Mouse (Mus musculus): Measurements from ENCODE around the gene Zmym3. TPM values are rescaled to one million over a fixed set of nuclear protein-coding genes. Genes with fewer than 3 reads are reported as not detected.

Zmym3 gene
- 100 to 1,000 TPM; 134 to 167 TPM for total RNA-seq (2021)

DNA sequence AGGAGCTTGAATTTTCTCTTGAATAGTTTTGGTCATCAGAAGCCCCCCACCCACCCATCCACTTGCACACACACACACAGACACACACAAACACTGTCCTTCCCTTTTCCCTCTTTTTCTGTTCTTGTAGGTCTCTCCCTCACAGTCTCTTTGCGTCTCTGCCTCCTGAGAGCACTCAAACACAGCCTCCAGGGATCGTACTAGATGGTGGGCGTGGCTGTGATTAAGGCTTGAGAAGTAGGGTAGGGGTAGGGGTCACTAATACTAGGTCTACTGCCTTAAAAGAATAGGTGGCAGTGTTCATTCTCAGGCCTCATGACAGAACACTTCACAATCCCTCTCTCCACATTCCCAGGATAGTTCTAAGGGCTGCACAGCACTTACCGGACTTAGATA, at the start of gene Zmym3:
Gene Zmym3 (minus strand): TSS at position 150 of the 396 bp plus-strand sequence.
- no peak for DNase-seq (ENCODE audit: extremely low spot score in 1 of 2, low spot score in 1 of 2)

DNA sequence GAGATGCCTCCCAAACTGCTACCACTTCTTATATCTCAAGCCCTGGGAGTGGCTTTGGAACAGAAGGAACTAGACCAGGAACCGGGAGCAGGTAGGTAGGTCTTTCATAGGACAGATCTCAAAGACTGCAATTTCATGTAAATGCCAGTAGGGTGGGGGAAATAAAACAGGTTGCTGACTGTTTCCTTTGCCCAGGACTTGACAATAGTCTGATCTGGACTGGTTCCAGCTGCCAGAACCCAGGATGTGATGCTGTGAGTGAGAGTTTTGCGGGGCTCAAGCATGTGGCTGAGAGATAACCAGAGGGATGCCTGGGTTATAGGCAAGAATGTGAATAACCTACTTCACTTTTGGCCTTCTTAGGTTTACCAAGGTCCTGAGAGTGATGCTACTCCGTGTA, 30.9 kb upstream of the Zmym3 start:
- no peak for DNase-seq (ENCODE audit: extremely low spot score in 1 of 2, low spot score in 1 of 2)

DNA sequence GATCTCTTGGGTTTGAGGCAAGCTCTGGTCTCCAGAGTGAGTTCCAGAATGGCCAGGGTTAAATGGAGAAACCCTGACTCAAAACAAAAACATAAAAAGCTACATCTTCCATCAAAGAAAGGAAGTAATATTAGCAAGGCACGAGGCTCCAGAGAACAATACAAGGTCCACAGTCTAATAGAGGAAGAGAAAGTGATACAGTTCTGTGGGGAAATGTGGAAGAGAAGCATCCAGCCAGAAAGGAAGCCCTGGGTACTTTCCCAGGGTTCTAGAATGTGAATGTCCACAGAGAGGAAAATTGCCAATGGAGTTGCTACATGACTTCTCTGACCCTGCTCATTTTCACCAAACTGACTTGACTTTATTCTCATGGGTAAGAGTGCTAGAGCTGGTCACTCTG, 30.5 kb upstream of the Zmym3 start:
- no peak for DNase-seq (ENCODE audit: extremely low spot score in 1 of 2, low spot score in 1 of 2)

DNA sequence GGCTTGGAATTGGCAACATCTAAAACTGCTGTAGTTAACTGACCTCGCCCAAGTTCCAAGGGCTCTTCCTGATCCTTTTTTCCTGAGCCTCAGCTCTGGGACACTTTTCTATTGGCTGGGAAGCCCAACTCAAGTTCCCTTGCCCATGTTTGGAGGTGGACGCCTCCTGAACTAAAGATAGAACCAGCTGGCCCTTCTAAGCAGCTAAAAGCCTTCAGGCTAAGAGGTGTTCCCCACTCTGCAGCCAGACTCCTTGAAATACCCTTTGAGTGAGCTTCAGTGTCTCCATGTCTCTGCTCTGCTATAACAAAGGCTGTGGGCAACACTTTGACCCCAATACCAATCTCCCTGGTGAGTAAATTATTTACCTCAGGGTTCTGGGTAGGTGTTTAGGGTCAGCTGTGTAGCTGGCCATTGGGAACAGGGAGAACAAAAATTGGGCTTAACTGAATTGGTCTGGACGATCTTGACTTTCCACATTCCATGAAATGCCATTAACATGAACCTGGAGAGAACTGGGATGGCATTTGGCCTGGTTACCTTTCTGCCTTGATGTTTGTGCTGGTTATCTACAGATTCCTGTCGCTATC, 28.3 kb upstream of the Zmym3 start, which contains the start of gene Itgb1bp2:
Gene Itgb1bp2 (plus strand): TSS at position 203 of the 590 bp plus-strand sequence.
- DNase-seq (ENCODE audit: extremely low spot score in 1 of 2, low spot score in 1 of 2): no peak

DNA sequence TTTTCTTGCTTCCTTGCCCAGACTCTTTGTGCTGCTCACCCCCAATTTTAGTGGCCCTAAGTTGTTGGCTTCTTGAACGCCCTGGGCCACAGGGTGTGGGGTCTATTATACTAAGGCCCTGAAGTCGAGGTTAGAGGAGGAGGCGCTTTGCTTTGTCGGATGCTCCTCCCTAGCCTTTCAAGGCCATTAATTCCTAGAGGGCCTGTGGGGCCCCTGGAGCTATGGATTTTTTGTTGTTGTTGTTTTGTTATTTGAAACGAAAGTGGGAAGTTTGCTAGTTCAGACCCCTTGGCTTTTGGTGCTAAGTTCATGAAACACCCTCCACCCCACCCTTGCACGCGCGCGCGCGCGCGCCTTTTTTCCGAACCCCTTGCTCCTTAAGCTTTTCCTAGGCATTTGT, 9.3 kb upstream of the Zmym3 start:
- DNase-seq (ENCODE audit: extremely low spot score in 1 of 2, low spot score in 1 of 2): no peak

DNA sequence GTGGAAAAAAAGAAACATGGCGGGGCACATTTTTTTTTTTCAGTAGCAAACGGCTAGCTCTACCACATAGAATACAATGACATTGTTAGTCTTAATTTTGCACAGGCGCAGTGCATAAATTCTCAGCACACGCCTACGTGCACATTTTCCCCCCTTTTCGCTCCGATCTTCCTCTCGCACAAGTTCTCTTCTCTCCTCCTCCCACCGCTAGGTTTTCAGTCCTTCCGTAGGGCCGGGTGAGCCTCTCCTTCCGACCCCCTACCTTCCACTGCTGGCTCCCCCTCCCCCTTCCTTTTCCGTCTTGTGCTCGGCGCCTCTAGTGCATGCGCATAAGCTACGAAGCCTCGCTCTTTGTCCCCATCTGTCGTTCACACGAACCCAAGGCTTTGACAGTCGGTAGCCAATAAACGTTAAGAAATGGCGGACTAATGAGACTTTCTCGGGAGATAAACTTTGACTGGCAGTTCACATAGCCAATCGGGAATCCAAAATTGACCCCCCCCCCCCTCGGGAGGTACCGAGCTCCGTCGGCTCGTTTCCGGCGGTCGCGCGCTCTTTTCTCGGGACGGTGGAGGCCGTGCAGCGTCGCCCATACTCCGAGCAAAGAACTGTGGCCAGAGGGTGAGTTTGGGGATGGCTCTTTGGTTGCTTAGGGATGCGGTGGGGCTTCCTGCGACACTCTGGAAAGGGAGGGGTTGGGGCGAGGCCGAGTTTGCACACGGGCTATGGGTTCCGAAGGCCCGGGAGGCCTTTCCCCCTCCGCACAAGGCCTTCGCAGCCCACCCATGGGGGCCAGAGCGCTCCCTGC, 8.7 kb upstream of the Zmym3 start, which contains the start of gene Nono:
Gene Nono (plus strand): TSS at position 177 of the 808 bp plus-strand sequence.
- peak; percentile 58 to 61 for DNase-seq (ENCODE audit: extremely low spot score in 1 of 2, low spot score in 1 of 2)

DNA sequence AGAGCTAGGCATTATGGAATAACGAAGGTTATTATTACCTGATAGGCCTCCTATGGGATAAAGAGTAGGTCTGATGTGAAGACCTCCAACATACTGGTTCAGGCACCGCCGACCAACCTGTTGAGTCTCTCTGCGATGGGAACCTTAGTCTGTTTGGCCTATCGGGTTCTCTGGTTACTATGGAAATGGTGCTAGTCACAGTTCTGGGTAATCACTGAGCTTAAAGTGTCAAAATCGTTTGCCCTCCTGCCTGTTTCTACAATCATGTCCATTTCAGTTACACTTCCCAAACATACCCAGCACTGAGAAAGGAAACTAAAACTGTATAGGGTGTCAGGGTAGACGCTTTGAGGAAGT, 8.1 kb upstream of the Zmym3 start:
- DNase-seq (ENCODE audit: extremely low spot score in 1 of 2, low spot score in 1 of 2): no peak

DNA sequence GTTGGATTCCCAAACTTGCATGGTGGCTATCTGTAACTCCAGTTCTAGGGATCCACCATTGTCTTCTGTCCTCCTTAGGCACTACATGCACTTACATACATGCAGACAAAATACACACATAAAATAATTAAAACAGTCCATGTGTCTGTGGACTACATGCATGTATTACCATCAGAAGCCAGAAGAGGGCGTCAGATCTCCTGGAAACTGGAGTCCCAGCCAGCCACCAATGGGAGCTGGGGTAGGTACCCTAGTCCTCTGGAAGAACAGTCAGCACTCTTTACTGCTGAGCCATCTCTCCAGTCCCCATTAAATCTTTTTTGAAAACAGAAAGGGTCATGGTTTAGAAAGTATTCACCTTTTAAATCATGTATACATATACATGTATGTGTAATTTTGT, 7.1 kb upstream of the Zmym3 start:
- DNase-seq (ENCODE audit: extremely low spot score in 1 of 2, low spot score in 1 of 2): no peak

DNA sequence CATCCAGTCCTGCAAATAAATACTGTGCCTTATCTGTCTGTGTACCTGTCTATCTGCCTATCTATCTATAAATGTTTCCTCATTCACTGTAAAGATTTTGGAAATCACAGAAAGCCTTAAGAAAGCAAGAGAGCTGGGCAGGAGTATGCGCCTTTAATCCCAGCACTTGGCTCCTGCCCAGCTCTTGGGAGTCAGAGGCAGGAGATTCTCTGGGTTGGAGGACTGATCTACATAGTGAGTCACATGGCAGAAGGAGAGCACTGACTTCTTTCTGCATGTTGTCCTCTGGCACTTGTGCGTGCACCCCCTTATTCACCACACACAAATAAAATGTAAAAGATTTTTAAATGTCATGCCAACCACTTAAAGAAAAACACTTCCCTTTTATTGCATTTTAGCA, 2.8 kb upstream of the Zmym3 start:
- DNase-seq (ENCODE audit: extremely low spot score in 1 of 2, low spot score in 1 of 2): no peak

DNA sequence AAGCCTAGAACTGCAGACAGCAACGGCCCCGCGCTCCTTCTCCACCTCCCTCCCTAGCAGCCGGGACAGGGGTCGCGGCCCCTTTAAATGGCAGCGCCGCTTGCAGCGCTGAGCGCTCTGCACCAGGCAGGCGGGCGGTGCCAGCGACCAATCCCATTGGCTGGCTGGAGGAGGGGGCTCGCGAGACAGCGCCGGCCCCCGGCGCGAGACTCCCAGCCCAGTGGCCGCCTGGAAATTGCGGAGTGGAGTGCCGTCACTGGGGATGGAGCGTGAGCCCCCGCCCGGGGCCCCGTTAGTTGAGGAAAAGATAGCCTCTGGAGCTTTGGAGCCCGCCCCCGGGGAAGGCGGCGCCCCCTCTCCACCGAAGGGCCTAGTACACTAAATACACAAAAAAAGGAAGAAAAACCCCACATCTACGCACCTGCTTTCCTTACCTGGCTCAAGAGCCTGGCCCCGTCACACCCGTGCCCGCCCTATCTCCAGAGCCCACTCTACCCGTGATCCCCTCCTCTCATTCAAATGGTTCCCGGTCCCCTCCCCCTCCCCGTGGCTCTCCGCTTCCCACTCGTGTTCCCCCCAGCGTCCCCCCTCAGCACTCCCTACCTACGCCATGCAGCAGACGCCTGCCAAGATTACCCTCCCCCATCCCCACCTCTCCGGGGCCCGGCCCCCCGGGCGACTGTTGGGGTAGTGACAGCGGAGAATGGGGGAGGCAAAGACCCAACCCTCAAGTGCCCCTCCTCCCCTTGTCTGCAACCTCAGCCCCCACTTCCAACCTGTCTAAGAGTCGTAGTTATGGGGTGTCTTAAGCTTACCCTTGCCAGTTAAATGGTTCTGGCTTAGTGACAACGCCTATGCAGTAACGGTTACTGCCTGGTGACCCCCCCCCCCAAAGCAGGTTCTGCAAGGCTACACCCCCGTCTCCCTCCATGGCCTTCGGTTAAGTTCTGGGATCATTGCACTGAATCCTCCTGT, 637 bp downstream of the Zmym3 start:
- peak; percentile 70 to 76 for DNase-seq (ENCODE audit: extremely low spot score in 1 of 2, low spot score in 1 of 2)

DNA sequence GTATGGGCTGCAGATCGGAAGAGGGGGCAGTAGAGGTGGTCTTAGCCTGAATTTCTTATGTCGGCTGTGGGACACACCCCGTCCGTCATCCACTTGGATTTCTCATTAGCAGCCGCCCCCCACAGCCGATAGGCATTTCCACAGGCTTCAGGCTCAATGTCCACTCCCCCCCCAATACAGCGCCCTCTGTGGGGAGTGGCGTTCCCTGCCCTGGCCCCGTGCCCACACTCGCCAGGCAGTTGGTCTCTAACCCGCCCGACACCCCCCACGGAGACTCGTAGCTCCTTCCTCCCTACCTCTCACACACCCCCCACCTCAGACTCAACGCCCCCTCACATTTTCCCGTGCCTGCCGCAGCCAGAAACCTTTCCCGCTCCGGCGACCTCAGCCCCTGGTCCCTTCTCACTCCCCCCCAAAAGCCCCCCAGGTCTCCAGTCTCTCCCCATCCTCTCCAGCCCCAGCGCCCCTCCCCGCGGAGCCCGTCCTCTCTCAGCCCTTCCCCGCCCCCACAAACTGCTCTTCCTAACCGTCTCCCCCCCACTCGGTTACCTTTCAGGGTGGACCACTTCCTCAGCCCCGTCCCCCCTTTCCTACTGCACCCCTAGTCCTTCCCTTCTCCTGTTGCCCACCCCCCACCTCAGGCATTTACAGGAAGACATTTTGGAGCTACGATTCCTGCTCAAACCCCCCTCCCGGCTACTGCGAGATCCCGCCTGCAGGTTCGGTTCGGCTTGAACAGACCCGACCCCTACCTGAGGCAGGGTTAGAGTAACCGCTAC, 1.5 kb downstream of the Zmym3 start:
- peak; percentile 36 for DNase-seq (ENCODE audit: extremely low spot score in 1 of 2, low spot score in 1 of 2)

DNA sequence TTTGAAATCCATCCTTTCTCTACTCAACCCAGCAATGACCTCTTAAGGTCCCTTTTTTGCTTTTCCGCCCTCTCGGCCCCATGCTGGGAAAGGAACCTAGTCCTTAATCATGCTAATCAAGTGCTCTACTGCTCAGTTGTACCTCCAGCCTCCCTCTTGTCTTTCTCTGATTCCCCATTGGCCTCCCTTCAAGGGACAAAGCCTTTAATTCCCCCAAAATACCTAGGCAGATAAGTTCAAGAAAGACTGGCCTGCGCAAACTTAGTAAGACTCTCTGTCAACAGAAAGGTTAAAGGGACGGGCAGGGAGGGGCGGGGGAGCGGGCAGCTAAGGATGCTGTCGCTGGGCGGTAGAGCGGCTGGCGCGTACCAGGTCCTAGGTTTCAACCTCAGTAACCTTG, 24.2 kb downstream of the Zmym3 start:
- no peak for DNase-seq (ENCODE audit: extremely low spot score in 1 of 2, low spot score in 1 of 2)

DNA sequence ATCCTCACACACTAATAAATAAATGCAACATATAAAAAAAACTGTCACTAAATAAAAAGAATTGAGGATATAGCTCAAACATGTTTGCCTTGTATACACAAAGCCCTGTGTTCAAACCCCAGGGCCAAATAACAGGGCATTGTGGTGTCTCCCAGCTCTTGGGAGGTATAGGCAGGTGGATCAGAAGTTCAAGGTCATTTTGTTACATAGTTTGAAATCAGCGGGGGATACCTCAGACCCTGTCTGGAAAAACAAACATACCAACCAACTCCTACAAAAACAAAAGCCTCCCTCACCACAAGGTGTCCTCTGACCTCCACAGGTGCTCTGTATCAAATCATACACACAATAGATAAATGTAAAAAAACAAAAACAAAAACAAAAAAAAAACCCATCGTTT, 26.3 kb downstream of the Zmym3 start:
- DNase-seq (ENCODE audit: extremely low spot score in 1 of 2, low spot score in 1 of 2): no peak

DNA sequence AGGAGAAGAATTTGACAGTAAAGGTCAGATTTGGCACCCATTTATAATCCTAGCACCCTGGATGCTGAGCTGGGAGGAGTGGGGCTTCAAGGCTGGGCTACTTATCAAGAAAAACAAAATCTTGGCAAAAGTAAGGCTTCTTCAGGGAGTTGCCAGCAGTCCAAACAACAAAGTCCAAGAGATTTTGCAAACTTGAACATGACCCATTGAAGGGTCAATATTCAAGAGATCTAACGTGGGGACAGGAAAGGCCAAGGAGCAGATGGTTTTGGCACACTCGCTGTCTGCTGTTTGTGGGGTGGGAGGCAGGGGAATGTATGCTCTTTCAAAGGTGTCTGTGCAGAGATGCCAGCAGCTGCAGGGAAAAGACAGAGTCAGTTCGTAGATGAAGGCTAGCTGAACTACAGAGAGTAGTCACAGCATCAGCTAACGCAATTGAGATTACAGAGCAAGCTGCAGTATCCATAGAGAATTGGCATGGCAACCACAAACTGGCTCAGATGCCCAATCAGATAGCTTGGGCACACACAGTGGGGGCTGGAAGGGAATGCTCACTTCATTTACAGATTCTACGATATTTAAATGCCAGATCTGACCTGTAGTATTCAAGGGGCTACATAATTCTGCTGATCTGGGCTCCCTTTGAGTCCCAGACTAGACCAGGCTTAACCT, 31.6 kb downstream of the Zmym3 start:
- DNase-seq (ENCODE audit: extremely low spot score in 1 of 2, low spot score in 1 of 2): no peak

DNA sequence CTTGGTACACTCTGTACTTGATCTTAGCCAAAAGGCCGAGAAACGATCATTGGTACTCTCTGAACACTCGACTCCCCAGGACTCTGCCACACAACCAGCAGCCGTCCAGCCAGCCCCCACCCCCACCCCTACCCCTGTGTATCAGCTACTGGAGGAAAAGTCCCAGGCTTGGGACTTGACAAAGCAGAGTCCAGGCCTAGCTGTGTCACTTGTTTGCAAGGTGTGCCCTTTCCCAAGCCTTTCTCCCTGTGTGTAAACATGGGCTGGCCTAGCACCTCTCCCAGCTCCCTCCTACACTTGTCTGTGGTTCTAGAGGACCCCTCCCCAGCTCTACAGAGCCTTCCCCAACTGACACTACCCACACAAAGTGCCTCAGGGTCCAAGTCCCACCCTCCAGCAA, 34.4 kb downstream of the Zmym3 start:
- DNase-seq (ENCODE audit: extremely low spot score in 1 of 2, low spot score in 1 of 2): no peak

DNA sequence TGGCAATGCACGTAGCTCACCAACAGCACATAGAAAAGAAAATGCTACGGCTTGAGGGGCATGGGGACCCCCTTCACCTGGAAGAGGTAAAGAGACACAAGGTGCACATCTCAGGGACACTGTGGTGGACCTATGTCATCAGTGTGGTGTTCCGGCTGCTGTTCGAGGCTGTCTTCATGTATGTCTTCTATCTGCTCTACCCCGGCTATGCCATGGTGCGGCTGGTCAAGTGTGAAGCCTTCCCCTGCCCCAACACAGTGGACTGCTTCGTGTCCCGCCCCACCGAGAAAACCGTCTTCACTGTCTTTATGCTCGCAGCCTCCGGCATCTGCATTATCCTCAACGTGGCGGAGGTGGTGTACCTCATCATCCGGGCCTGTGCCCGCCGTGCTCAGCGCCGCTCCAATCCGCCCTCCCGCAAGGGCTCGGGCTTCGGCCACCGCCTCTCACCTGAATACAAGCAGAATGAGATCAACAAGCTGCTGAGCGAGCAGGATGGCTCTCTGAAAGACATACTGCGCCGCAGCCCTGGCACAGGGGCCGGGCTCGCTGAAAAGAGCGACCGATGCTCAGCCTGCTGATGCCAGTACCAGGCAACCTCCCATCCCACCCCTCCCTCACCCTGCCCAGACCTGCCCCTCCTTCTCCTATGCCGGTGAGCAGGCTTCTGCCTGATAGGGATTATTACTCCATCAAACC, 36.1 kb downstream of the Zmym3 start:
- DNase-seq (ENCODE audit: extremely low spot score in 1 of 2, low spot score in 1 of 2): no peak

DNA sequence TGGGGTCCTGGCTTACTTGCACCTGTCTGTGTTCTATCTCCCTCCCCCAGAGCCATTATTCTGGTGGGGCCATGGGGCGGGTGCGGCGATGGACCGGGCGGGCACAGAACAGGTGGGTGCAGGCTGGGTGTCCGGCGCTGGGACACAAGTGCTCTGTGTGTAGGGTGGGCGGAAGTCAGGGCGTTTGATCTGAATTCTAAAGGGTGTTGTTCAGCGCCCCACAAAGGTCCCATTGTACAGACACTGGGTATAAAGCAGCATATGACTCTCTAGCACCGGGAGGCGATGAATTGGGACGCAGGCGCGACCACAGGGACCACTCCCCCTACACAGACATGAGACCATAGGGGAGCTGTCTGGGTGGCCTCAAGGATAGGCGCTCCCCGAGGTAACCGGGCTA, 37.2 kb downstream of the Zmym3 start:
- no peak for DNase-seq (ENCODE audit: extremely low spot score in 1 of 2, low spot score in 1 of 2)

DNA sequence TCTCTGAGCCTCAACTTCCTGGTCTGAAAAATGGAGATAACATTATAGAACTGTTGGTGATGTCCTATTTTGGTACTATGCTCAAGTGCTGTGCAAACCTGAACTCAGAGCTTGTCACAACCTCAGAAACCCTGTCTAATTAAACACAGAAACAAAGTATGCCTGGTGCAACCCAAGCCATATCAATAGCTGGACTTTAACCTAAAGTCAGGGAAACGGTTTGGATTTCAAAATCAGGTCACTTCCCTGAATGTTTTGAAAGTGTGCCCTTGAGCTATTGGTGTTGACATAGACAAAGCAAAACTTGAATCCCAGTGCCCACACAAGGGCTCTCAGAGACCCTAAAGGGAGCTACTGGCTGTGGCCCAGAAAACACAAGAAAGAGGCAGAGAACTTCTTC, 40.9 kb downstream of the Zmym3 start:
- DNase-seq (ENCODE audit: extremely low spot score in 1 of 2, low spot score in 1 of 2): no peak

DNA sequence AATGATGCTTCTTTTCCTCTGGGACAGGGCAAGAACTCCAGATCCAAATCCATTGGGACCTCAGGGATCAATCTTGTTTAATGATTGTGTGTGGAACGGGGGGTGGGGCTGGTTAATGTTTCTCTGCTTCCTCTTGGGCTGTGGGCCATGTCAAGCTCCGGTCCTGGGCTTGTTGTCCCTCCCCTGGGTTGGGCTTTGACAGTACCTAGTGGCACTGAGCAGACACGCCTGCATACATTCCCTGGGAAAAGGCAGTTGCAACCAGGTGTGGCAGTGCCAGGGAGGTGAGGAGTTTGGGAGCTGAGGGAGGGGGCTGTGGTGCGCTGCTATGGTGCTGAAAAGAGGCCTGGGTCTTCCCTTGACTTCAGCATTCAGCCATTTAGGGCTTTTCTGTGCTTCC, 43.6 kb downstream of the Zmym3 start:
- no peak for DNase-seq (ENCODE audit: extremely low spot score in 1 of 2, low spot score in 1 of 2)

All from layer of hippocampus, postnatal 25 days (tissue).